Mouse (Mus musculus): ENCODE results near the gene Krtap4-7. TPM values are rescaled to one million over a fixed set of nuclear protein-coding genes. Genes with fewer than 3 reads are reported as not detected.
A peak's percentile ranks its signal among the peaks of the same experiment; 100 is the strongest.

Krtap4-7 gene
- polyA plus RNA-seq, 1 experiment from 2014 or later: not detected

DNA sequence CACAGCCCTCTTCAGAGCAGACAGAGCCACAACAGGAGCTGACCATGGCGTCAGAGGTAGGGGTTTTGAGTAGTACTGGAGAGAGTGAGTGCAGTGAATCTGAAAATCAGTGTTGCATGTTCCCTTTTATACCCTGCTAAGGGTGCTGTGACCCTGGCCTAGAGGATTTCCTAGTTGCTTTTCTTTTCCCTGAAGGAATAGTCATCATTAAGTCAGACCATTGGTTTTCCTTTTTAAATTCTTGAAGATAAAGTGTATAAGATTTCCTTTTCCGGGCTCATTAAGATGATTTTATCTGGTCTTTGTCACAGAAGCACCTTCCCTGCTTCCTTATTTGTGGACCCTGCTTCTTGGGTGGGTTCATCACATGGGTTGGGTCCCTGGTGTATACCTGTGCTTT, 6.2 kb upstream of the Krtap4-7 start, which contains the start of gene Gm11555:
Gene Gm11555 (minus strand): TSS at position 101 of the 400 bp plus-strand sequence.
- Histone ChIP-seq H3K9ac (replicated peaks; ENCODE audit: low read depth, low read length) (no peak within 1 kb of the TSS), H3K27me3 (replicated peaks; ENCODE audit: control insufficient read depth, insufficient read depth, low read length) (no peaks in the 10 kb centered on the region), H3K27ac (ENCODE audit: low read length) (no peak within 1 kb of the TSS), H3K36me3 (ENCODE audit: control insufficient read depth, insufficient read depth) (no peaks in the 10 kb centered on the region), H3K9me3 (ENCODE audit: control insufficient read depth, low read length) (no peaks in the 10 kb centered on the region), H3K4me2 (ENCODE audit: low read length) (no peak within 1 kb of the TSS), H3K4me1 (replicated peaks; ENCODE audit: control insufficient read depth, insufficient read depth, low read length) (no peaks in the 10 kb centered on the region), H3K4me3 (replicated peaks; ENCODE audit: low read length) (no peak within 1 kb of the TSS)
- no peak for ATAC-seq
- 83% methylated on average over 2 of the region's 2 CpGs for WGBS

DNA sequence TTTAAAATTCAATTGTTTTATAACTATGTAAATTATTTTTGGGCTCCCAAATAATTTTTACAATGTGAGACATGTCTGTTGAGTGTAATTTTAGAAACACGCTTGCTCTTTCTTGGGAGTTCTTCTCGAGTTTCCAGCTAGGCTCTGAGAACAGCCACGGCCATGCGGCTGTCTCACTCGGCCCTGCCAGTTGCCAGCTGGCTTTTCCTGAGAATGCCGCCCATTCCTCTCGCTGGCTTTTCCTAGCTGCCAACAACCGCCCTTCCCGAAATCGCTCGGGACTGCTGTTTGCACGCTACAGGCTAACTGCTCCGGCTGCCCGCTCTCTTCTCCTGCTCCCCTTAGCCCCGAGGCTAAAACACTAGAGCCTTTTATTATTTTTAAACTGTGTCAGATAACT, 2.6 kb upstream of the Krtap4-7 start:
- Histone ChIP-seq H3K27ac (ENCODE audit: low read length) (no peak overlapping the region), H3K9ac (replicated peaks; ENCODE audit: low read depth, low read length) (no peak overlapping the region), H3K9me3 (ENCODE audit: control insufficient read depth, low read length) (no peaks in the 10 kb centered on the region), H3K4me3 (replicated peaks; ENCODE audit: low read length) (no peak overlapping the region), H3K36me3 (ENCODE audit: control insufficient read depth, insufficient read depth) (no peaks in the 10 kb centered on the region), H3K27me3 (replicated peaks; ENCODE audit: control insufficient read depth, insufficient read depth, low read length) (no peaks in the 10 kb centered on the region), H3K4me1 (replicated peaks; ENCODE audit: control insufficient read depth, insufficient read depth, low read length) (no peaks in the 10 kb centered on the region), H3K4me2 (ENCODE audit: low read length) (no peak overlapping the region)
- no peak for ATAC-seq
- WGBS: 82% methylated on average over 15 of the region's 15 CpGs

DNA sequence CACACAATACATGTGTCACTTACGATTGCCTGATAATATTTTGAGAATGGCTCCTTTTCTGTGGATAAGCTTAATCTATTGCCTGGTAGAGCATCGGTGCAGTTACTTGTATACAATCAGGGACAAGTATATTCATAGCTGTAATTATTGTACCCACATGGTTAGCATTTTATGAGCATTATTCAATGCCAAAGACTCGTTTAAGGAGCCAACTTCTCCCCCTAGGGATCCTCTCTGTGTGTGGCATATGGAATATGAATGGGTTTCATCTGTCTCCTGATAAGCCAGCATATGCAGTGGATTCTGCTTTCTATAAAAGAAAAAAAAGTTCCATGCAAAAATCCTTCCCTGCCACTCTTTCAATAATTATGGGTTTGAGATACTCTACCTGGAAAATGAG, 462 bp upstream of the Krtap4-7 start:
- Histone ChIP-seq H3K27ac (ENCODE audit: low read length) (no peak overlapping the region), H3K27me3 (replicated peaks; ENCODE audit: control insufficient read depth, insufficient read depth, low read length) (no peaks in the 10 kb centered on the region), H3K9ac (replicated peaks; ENCODE audit: low read depth, low read length) (no peak overlapping the region), H3K4me2 (ENCODE audit: low read length) (no peak overlapping the region), H3K4me3 (replicated peaks; ENCODE audit: low read length) (no peak overlapping the region), H3K9me3 (ENCODE audit: control insufficient read depth, low read length) (no peaks in the 10 kb centered on the region), H3K36me3 (ENCODE audit: control insufficient read depth, insufficient read depth) (no peaks in the 10 kb centered on the region), H3K4me1 (replicated peaks; ENCODE audit: control insufficient read depth, insufficient read depth, low read length) (no peaks in the 10 kb centered on the region)
- peak; percentile 58 for ATAC-seq
- 50% methylated on average over 3 of the region's 3 CpGs for WGBS

DNA sequence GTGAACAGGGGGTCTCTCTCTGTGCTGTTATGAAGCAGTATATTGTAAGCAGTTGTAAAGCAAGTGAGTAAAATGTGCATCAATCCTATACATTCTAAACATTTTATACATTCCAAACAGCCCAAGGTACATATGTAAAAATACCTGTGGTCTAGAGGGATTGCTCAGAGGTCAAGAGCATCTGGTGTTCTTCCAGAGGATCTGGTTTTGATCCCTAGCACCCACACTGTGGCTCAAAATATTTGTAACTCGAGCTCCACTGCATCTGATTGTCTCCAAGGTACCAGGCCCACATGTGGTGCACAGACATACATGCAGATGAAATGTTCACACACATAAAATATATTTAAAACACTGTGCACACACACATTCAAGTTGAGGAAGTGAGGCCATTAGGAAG, 3.0 kb downstream of the Krtap4-7 start:
- ATAC-seq: no peak
- no peaks in the 10 kb centered on the region for H3K36me3 ChIP-seq (ENCODE audit: control insufficient read depth, insufficient read depth)
- WGBS: 53% methylated on average over 1 of the region's 1 CpGs

DNA sequence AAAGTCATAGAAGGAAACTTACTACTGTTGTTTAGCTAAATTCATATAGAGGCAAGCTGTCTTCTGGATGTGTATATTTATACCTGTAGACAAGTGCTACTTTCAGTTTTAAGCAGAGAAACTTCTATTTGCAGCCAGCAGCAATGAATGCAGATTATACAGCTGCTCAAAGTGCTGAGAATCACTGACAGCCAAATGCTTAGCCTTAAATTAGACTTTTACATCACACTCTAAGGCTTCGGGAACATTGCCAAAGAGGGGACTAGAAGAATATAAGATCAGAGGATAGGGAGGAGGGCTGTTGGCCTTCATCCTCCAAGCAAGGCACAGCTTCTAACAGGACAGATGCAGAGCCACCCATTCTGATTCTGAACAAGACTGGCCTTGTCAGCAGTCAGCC, 6.8 kb downstream of the Krtap4-7 start:
- Histone ChIP-seq H3K9me3 (ENCODE audit: control insufficient read depth, low read length) (no peaks in the 10 kb centered on the region), H3K4me2 (ENCODE audit: low read length) (no peak overlapping the region), H3K27ac (ENCODE audit: low read length) (no peak overlapping the region), H3K4me3 (replicated peaks; ENCODE audit: low read length) (no peak overlapping the region), H3K4me1 (replicated peaks; ENCODE audit: control insufficient read depth, insufficient read depth, low read length) (no peaks in the 10 kb centered on the region), H3K36me3 (ENCODE audit: control insufficient read depth, insufficient read depth) (no peaks in the 10 kb centered on the region), H3K9ac (replicated peaks; ENCODE audit: low read depth, low read length) (no peak overlapping the region), H3K27me3 (replicated peaks; ENCODE audit: control insufficient read depth, insufficient read depth, low read length) (no peaks in the 10 kb centered on the region)
- no peak for ATAC-seq
- 68% methylated on average over 1 of the region's 1 CpGs for WGBS

More for the DNA sequence above, 3.0 kb downstream of the Krtap4-7 start:
- H3K4me3 ChIP-seq (replicated peaks; ENCODE audit: low read length): no peak overlapping the region
- H3K27me3 ChIP-seq (replicated peaks; ENCODE audit: control insufficient read depth, insufficient read depth, low read length): no peaks in the 10 kb centered on the region
- H3K4me2 ChIP-seq (ENCODE audit: low read length): no peak overlapping the region
- no peaks in the 10 kb centered on the region for H3K4me1 ChIP-seq (replicated peaks; ENCODE audit: control insufficient read depth, insufficient read depth, low read length)
- no peak overlapping the region for H3K9ac ChIP-seq (replicated peaks; ENCODE audit: low read depth, low read length)
- H3K9me3 ChIP-seq (ENCODE audit: control insufficient read depth, low read length): no peaks in the 10 kb centered on the region
- H3K27ac ChIP-seq (ENCODE audit: low read length): no peak overlapping the region

DNA sequence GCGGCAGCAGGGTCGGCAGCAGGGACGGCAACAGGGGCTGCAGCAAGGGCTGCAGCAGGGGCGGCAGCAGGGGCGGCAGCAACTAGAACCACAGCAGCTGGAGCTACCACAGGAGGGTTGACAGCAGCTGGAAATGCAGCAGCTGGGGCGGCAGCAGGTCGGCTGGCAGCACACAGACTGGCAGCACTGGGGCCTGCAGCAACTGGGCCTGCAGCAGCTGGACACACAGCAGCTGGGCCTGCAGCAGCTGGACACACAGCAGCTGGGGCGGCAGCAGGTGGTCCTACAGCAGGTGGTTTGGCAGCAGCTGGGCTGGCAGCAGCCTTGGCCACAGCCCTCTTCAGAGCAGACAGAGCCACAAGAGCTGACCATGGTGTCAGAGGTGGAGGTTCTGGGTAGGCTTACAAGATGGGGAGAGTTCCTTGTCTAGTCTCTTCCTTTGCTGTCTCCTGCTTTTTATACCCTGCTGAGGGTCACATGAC, 9.2 kb downstream of the Krtap4-7 start, which contains the start of gene Krtap4-2:
Gene Krtap4-2 (minus strand): TSS at position 432 of the 482 bp plus-strand sequence.
- 38% methylated on average over 8 of the region's 8 CpGs for WGBS
- Histone ChIP-seq H3K4me2 (ENCODE audit: low read length) (no peak within 1 kb of the TSS), H3K9ac (replicated peaks; ENCODE audit: low read depth, low read length) (no peak within 1 kb of the TSS), H3K4me3 (replicated peaks; ENCODE audit: low read length) (no peak within 1 kb of the TSS), H3K9me3 (ENCODE audit: control insufficient read depth, low read length) (no peaks in the 10 kb centered on the region), H3K27ac (ENCODE audit: low read length) (no peak within 1 kb of the TSS), H3K36me3 (ENCODE audit: control insufficient read depth, insufficient read depth) (no peaks in the 10 kb centered on the region), H3K27me3 (replicated peaks; ENCODE audit: control insufficient read depth, insufficient read depth, low read length) (no peaks in the 10 kb centered on the region), H3K4me1 (replicated peaks; ENCODE audit: control insufficient read depth, insufficient read depth, low read length) (no peaks in the 10 kb centered on the region)
- ATAC-seq: no peak

DNA sequence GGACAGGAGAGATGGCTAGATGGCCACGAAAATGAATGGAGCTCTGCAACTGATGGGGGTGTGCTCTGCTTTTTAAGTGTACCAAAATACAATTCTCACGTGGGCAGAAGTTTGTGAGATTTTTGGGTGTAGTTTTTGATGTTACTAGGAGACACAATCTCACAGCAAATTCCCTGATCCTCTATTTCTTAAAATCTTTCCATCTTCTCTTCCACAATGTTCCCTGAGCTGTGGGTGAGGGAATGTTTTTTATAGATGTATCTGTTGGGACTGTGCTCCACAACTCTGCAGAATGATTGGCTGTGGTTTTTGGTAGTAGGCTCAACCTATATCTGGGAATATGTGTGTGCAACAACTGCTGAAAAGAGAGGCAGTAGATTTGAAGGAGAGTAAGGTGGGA, 10.6 kb downstream of the Krtap4-7 start:
- Histone ChIP-seq H3K9ac (replicated peaks; ENCODE audit: low read depth, low read length) (no peak overlapping the region), H3K27ac (ENCODE audit: low read length) (no peak overlapping the region), H3K9me3 (ENCODE audit: control insufficient read depth, low read length) (no peaks in the 10 kb centered on the region), H3K36me3 (ENCODE audit: control insufficient read depth, insufficient read depth) (no peaks in the 10 kb centered on the region), H3K4me3 (replicated peaks; ENCODE audit: low read length) (no peak overlapping the region), H3K27me3 (replicated peaks; ENCODE audit: control insufficient read depth, insufficient read depth, low read length) (no peaks in the 10 kb centered on the region), H3K4me2 (ENCODE audit: low read length) (no peak overlapping the region), H3K4me1 (replicated peaks; ENCODE audit: control insufficient read depth, insufficient read depth, low read length) (no peaks in the 10 kb centered on the region)
- no peak for ATAC-seq
- WGBS: 78% methylated on average over 2 of the region's 2 CpGs

DNA sequence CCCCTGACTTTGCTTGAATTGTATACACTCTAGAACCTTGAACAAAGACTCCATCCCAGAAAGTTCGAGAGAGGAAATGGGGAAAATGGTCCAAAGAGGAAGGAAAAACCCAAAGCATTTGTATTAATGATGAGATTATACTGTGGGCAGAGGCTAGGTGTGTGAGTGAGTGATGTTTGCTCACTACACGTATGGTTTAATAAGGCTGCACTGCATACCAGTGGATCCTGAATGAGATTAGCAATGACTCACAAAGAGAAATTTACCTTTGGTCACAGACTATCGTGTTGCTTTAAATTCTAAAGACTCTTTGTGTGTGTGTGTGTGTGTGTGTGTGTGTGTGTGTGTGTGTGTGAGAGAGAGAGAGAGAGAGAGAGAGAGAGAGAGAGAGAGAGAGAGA, 13.0 kb downstream of the Krtap4-7 start:
- Histone ChIP-seq H3K4me3 (replicated peaks; ENCODE audit: low read length) (no peak overlapping the region), H3K9ac (replicated peaks; ENCODE audit: low read depth, low read length) (no peak overlapping the region), H3K27ac (ENCODE audit: low read length) (no peak overlapping the region), H3K4me1 (replicated peaks; ENCODE audit: control insufficient read depth, insufficient read depth, low read length) (no peaks in the 10 kb centered on the region), H3K9me3 (ENCODE audit: control insufficient read depth, low read length) (no peaks in the 10 kb centered on the region), H3K36me3 (ENCODE audit: control insufficient read depth, insufficient read depth) (no peaks in the 10 kb centered on the region), H3K4me2 (ENCODE audit: low read length) (no peak overlapping the region), H3K27me3 (replicated peaks; ENCODE audit: control insufficient read depth, insufficient read depth, low read length) (no peaks in the 10 kb centered on the region)
- ATAC-seq: no peak
- WGBS: 70% methylated on average over 3 of the region's 3 CpGs

DNA sequence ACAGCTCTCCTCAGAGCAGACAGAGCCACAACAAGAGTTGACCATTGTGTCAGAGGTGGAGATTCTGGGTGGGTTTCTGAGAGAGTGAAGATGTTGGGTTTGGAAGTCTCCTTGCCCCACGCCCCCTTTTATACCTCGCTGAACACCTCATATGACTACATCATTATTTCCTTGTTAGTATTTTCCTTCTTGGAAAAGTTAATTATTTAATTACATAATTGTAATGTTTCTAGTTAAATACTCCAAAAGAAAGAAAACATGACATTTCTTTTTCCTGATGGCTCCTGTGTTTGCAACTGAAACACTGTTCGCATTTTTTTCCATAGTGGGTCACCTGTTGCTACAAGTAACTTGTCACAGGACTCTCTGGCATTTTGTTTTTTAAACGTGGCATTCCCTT, 15.8 kb downstream of the Krtap4-7 start, which contains the start of gene Krtap4-1:
Gene Krtap4-1 (minus strand): TSS at position 101 of the 400 bp plus-strand sequence.
- Histone ChIP-seq H3K4me1 (replicated peaks; ENCODE audit: control insufficient read depth, insufficient read depth, low read length) (no peaks in the 10 kb centered on the region), H3K36me3 (ENCODE audit: control insufficient read depth, insufficient read depth) (no peaks in the 10 kb centered on the region), H3K9ac (replicated peaks; ENCODE audit: low read depth, low read length) (no peak within 1 kb of the TSS), H3K4me2 (ENCODE audit: low read length) (no peak within 1 kb of the TSS), H3K27ac (ENCODE audit: low read length) (no peak within 1 kb of the TSS), H3K4me3 (replicated peaks; ENCODE audit: low read length) (no peak within 1 kb of the TSS), H3K9me3 (ENCODE audit: control insufficient read depth, low read length) (no peaks in the 10 kb centered on the region), H3K27me3 (replicated peaks; ENCODE audit: control insufficient read depth, insufficient read depth, low read length) (no peaks in the 10 kb centered on the region)
- no peak for ATAC-seq
- WGBS: 84% methylated on average over 4 of the region's 4 CpGs

DNA sequence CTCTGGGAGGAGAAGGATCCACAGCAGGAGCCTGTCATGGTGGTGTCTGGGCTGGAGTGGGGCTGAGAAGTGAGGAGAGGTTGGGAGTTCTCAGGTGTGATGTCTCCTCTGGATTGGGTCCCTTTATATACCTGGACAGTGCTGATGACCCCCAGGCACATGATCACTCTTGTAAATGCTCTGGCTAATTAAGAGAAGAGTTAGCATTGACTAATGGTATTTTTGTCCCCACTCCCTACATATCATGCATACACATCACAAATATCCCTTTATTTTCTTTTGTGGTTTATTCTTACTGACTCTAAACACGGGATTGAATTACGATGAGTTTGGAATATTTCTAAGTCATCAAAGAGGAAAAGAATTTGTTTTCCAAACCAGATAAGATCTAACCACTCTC, 23.6 kb downstream of the Krtap4-7 start, which contains the start of gene Gm11562:
Gene Gm11562 (minus strand): TSS at position 101 of the 400 bp plus-strand sequence.
- Histone ChIP-seq H3K9me3 (ENCODE audit: control insufficient read depth, low read length) (no peaks in the 10 kb centered on the region), H3K4me3 (replicated peaks; ENCODE audit: low read length) (no peak within 1 kb of the TSS), H3K4me1 (replicated peaks; ENCODE audit: control insufficient read depth, insufficient read depth, low read length) (no peaks in the 10 kb centered on the region), H3K27ac (ENCODE audit: low read length) (no peak within 1 kb of the TSS), H3K36me3 (ENCODE audit: control insufficient read depth, insufficient read depth) (no peaks in the 10 kb centered on the region), H3K4me2 (ENCODE audit: low read length) (no peak within 1 kb of the TSS), H3K9ac (replicated peaks; ENCODE audit: low read depth, low read length) (no peak within 1 kb of the TSS), H3K27me3 (replicated peaks; ENCODE audit: control insufficient read depth, insufficient read depth, low read length) (no peaks in the 10 kb centered on the region)
- 92% methylated on average over 2 of the region's 2 CpGs for WGBS
- ATAC-seq: no peak

All from forebrain, embryonic 16.5 days (tissue).